Mouse (Mus musculus) testis, postnatal 10 days (tissue): ENCODE measurements around the gene Ntm.

ENCODE experiments used
- DNase-seq: peaks from one replicate; pipeline ENCODE4 v3.0.0; 2021; ENCODE audit warnings: low spot score

The Ntm gene

GRCm38 (mm10) chr9:29802071-29802705 is 160.8 kb downstream of the Ntm start:
- DNase-seq: no peak

- no peak for DNase-seq
These were observed 166.7 kb downstream of the Ntm start for GRCm38 (mm10) chr9:29796281-29796680.

- no peak for DNase-seq
These were observed 171.6 kb downstream of the Ntm start for GRCm38 (mm10) chr9:29791199-29791915.

- no peak for DNase-seq
These were observed 172.9 kb downstream of the Ntm start for GRCm38 (mm10) chr9:29790017-29790416.

- DNase-seq: no peak
These were observed 174.1 kb downstream of the Ntm start for GRCm38 (mm10) chr9:29788855-29789254.

- DNase-seq: no peak
These were observed 175.5 kb downstream of the Ntm start for GRCm38 (mm10) chr9:29787408-29787807.

- DNase-seq: no peak
These were observed 180.2 kb downstream of the Ntm start for GRCm38 (mm10) chr9:29782697-29783096.

- DNase-seq: no peak
These were observed 183.2 kb downstream of the Ntm start for GRCm38 (mm10) chr9:29779739-29780138.

GRCm38 (mm10) chr9:29776951-29777350 is 186.0 kb downstream of the Ntm start:
- no peak for DNase-seq

- no peak for DNase-seq
These were observed 186.4 kb downstream of the Ntm start for GRCm38 (mm10) chr9:29776542-29776941.

- no peak for DNase-seq
These were observed 186.9 kb downstream of the Ntm start for GRCm38 (mm10) chr9:29776030-29776429.

- DNase-seq: no peak
These were observed 190.1 kb downstream of the Ntm start for GRCm38 (mm10) chr9:29772625-29773388.

GRCm38 (mm10) chr9:29771870-29772269 is 191.1 kb downstream of the Ntm start:
- DNase-seq: no peak

GRCm38 (mm10) chr9:29771071-29771785 is 191.7 kb downstream of the Ntm start:
- no peak for DNase-seq

- peak; percentile 60 for DNase-seq
These were observed 193.6 kb downstream of the Ntm start for GRCm38 (mm10) chr9:29769361-29769760.

GRCm38 (mm10) chr9:29765990-29766980 is 196.7 kb downstream of the Ntm start:
- no peak for DNase-seq

- DNase-seq: no peak
These were observed 199.6 kb downstream of the Ntm start for GRCm38 (mm10) chr9:29763338-29763737.

- DNase-seq: no peak
These were observed 200.9 kb downstream of the Ntm start for GRCm38 (mm10) chr9:29761952-29762586.

- DNase-seq: no peak
These were observed 201.4 kb downstream of the Ntm start for GRCm38 (mm10) chr9:29761511-29761910.

GRCm38 (mm10) chr9:29759940-29760339 is 203.0 kb downstream of the Ntm start:
- no peak for DNase-seq

- DNase-seq: no peak
These were observed 203.9 kb downstream of the Ntm start for GRCm38 (mm10) chr9:29759060-29759459.
